Mouse (Mus musculus) natural killer cell, adult 2 months (primary cell): Measurements from ENCODE around the gene Elavl1.
A peak's percentile ranks its signal among the peaks of the same experiment; 100 is the strongest.

Source experiments
- DNase-seq, 2 experiments: peaks; one replicate each; pipeline ENCODE4 v3.0.0; 2022; ENCODE audit warnings: low spot score in 2 of 2

Elavl1 gene

GRCm38 (mm10) chr8:4321031-4321430, 4.2 kb downstream of the Elavl1 start:
- DNase-seq = no peak

GRCm38 (mm10) chr8:4320404-4320803, 4.8 kb downstream of the Elavl1 start:
- no peak for DNase-seq

DNA sequence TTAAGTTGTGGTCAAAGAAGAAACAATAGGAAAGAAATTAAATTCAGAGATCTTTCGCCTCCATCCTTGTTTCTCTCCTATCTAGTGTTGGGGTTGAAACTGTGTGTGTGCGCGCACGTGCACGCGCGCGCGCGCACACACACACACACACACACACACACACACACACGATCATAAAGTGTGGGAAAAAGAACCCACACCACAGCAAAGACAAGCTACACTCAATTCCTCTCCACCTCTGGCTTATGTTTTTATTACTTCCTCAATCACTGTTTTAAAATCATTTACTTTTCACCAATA, 5.7 kb downstream of the Elavl1 start:
- DNase-seq = no peak

DNA sequence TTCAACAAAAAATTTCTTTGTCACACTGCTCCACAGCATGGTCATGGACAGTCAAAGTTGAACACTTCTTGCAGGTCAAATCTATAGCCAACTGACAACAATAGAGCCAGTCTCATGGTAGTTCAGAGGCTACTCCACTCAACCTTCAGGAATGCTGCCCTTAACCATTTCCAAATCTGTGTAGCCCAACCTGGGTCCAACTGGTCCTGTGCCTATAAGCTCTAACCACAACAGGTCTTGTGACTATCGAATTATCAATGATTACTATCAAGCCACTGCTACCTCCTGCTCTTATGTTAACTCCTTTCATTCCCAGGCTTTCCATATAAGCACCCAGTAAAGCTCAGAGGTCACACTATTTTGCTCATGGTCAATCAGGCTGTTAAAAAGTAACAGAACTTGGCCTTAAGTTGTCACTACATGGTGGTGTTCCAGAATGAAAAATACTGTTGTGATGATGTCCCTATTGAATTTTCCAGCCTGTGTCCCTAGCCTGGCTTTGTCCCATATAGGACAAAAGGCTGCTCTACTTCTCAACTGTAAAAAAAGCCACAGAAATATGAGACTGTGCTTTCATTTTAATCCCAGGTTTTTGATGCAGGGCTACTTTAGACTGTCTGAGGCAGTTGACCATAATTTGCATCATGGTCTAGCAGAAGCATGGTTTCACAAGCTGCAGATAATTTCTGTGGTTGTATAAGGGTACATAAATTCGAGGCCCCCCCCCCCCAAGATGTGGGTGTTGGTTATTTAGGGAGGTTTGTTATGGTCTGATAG, 6.2 kb downstream of the Elavl1 start:
- no peak for DNase-seq

DNA sequence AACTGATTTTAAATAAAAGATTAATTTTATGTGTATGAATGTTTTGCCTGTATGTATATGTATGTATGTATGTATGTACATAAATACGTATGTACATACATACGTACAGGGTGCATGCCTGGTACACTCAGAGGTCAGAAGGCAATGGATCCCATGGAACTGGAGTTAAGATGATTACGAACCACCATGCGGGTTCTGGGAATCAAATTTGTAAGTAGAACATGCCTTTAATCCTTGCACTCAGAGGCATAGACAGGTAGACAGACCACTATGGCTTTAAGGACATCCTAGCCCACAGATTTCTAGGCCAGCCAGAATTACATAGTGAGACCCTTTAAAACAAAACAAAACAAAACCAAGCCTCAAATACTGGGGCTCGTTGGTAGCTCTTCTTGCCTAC, 7.1 kb downstream of the Elavl1 start:
- no peak for DNase-seq

- DNase-seq = no peak
These were observed 10.4 kb downstream of the Elavl1 start for GRCm38 (mm10) chr8:4314852-4315251.

DNA sequence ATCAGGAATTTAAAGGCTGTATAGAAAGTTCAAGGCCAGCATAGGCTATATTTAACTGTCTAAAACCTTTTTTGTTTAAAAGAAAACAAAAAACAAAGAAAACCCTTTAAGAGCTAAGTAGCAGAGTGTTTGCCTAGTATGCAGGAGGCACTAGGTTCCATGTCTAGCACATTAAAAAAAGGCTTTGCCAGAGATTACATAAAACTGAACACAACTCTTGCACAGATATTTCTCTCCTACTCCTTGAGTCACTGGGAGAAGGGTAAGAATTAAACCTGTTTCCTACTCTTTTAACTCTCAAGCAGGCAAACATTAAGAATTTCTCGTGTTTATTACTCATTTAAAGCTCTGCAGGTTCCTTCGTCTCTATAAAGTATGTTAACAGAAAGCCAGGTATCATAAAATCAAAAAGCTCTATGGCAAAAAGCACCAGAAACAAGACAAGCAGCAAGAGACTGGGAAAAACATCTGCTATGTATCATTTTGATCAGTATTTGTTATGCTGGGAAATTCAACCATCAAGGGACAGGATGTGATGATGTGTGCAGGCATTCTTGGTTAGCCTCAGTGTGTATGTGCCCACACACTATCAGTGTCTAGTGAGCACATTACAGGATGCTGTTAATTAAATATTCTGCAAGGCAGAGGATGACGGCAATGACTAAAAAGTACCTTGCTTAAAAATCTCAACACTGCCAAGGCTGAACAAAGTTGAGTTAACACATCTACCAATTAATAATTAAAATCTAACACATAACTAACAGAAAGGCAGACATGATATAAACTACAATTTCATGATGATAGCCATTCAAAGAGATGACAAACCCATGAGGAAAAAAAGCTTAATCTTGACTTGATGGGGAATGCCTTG, 11.7 kb downstream of the Elavl1 start:
- peak; percentile 14 to 15 for DNase-seq

GRCm38 (mm10) chr8:4312104-4312503, 13.1 kb downstream of the Elavl1 start:
- DNase-seq = no peak

GRCm38 (mm10) chr8:4305838-4306237, 19.4 kb downstream of the Elavl1 start:
- DNase-seq = no peak

- no peak for DNase-seq
These were observed 21.1 kb downstream of the Elavl1 start for GRCm38 (mm10) chr8:4304124-4304547.

- DNase-seq = no peak
These were observed 27.4 kb downstream of the Elavl1 start for GRCm38 (mm10) chr8:4297822-4298221.

DNA sequence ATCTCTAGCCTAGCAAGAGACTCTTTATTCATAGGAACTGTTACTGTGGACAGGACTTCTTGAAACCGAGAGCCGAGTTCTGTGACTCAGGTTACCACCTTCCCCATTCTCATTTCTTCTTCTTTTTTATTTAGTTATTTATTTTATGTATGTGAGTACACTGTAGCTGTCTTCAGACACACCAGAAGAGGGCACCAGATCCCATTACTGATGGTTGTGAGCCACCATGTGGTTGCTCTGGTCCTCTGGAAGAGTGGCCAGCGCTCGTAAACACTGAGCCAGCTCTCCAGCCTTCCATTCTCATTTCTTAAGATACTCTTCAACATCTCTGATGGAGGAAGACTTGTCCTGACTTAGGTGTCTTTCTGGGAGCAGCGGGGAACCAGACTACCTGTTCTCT, 32.5 kb downstream of the Elavl1 start:
- no peak for DNase-seq

- no peak for DNase-seq
These were observed 49.1 kb downstream of the Elavl1 start for GRCm38 (mm10) chr8:4276111-4276465.

- DNase-seq = peak; percentile 86 to 91
These were observed 49.7 kb downstream of the Elavl1 start, which contains the start of gene Timm44 for GRCm38 (mm10) chr8:4275275-4276110. TSS of gene Timm44 (minus strand) at chr8:4275913.

- no peak for DNase-seq
These were observed 55.6 kb downstream of the Elavl1 start for GRCm38 (mm10) chr8:4269609-4270008.

DNA sequence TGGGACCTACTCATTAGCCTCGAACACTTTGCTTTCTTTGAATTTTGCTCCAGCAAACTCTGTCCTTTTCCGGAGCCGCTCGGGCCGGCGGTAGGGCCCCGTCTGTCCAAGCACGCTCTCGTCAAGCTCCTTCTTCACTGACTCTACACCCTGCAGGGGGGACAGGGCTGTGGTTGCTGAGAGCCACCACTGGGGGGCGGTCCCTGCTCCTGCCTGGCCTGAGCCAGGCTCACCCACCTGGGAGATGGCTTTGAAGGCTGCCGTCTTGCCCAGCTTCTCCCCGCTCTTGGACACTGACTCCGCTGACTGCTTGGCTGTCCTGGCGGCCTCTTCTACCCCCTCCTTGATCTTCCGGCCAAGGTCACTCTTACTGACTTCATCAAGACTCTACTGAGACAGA, 57.6 kb downstream of the Elavl1 start:
- peak in 1 of 2 experiments; percentile 14 for DNase-seq

DNA sequence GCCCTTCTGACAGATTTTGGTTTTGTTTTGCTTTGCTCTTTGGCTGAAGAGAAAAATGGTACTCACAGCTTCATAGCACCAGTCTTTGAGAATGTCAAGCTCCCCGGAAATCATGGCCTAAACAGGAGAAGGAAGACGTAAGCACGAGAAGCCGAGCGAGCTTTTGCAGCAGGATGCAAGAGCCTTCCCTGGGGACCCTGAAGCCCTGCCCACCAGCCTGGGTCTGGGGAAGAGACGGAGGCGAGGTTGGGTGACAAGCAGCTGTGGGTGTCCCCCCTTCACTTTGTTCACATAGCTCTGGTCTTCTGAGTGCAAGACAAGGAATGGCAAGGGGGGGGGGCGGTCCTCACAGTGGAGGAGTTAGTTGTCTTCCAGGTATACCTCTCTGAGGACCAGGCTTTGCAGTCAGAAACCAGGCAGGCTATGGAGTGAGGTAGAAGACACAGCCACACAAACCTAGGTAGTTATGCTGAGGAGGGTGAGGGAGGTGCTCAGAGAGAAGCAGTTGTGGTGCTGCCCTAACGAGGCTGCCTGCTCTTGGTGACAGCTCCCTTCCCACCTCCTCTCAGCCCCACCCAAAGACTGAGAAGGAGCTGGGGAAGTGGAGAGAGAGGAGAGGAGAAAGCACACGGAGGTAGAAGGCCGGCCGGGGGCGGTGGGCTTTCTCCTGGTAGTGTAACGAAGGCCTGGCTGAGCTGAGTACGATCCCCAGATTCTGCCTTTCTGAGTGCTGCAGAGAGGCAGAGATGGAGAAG, 59.9 kb downstream of the Elavl1 start:
- DNase-seq = no peak

DNA sequence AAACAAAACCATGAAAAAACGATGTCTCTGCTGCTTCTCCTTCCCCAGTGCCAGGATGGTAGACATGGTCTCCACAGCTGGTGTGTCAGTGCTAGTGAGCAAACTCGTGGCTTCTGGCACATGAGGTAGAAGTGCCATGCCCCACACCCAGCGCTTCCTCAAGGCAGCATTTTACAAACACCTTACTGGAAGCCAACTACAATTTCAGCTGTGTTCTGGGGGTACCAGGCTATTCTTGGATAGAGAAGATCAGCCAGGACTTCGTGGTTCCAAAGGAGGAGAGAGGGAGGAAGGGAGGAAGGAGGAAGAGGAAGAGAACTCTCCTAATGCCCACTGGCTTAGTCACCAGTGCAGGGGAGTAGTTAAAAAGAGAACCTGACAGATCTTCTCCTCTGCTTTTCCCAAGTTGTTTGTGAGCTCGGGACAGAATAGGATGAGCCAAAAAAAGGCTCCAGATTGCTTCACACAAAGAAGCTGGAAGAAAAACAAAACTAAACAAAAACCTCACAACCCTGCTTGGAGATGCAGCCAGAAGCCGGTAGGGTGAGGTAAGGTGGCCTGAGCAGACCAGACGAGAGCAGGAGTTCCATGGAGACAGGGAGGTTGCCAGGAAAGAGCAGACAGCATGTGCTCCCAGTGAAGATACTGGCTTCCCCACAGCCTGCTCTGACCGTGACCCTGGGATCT, 62.0 kb downstream of the Elavl1 start:
- no peak for DNase-seq

GRCm38 (mm10) chr8:4259805-4260170, 65.4 kb downstream of the Elavl1 start:
- no peak for DNase-seq

GRCm38 (mm10) chr8:4259125-4259804, 65.9 kb downstream of the Elavl1 start, which contains the start of gene Ctxn1:
TSS of gene Ctxn1 (minus strand) at chr8:4259274.
- DNase-seq = peak; percentile 88 to 91
